Mouse (Mus musculus): ENCODE data around the gene Tfg.

DNA sequence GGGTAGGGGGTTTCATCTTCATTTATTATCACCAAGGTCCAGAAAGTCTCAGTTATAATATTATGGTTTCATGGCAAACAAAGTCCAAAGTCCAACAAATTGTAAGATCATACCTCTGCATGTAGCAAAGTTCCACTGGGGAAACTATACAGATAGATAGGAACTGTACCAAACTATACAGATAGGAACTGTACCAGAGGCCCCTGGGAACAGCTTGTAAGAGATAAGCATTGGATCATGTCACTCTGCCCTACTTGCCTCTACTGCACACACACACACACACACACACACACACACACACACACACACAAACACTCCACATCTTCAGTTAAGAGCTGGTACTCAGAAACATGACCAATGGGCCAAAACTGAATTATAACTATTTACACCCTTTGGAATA, 1.8 kb upstream of the Tfg start:
- TF ChIP-seq CTCF (IDR thresholded peaks at IDR 0.05; ENCODE audit: low read depth, low read length) (no peak), TAL1 (conservative IDR thresholded peaks at IDR 0.05; ENCODE audit: low read depth, low read length) (peak; percentile 30; the same call in 1 of the 2 replicates), GATA1 (IDR thresholded peaks at IDR 0.05; ENCODE audit: borderline replicate concordance, low read length) (no peak), POLR2AphosphoS5 (IDR thresholded peaks at IDR 0.05; ENCODE audit: insufficient replicate concordance, low read depth, low read length) (no peak), GATA2 (IDR thresholded peaks at IDR 0.05; ENCODE audit: borderline replicate concordance, low read depth, low read length) (no peak)
